Mouse (Mus musculus) kidney, adult 2 months (tissue): ENCODE results near the gene Duox1.

Experiments
- CTCF ChIP-seq: fragments of 200-500 bp; conservative IDR thresholded peaks from 2 replicates; pipeline ENCODE4 v1.5.1; 2011; ENCODE audit warnings: low read depth, mild to moderate bottlenecking, control low read depth, low read length, moderate library complexity, mixed read lengths; ENCODE audit not compliant: insufficient read depth, insufficient read length
- POLR2A ChIP-seq: fragments of 200-500 bp; IDR thresholded peaks from one replicate; pipeline ENCODE4 v1.6.1; 2011; ENCODE audit warnings: low read depth, low read length, control low read depth

DNA sequence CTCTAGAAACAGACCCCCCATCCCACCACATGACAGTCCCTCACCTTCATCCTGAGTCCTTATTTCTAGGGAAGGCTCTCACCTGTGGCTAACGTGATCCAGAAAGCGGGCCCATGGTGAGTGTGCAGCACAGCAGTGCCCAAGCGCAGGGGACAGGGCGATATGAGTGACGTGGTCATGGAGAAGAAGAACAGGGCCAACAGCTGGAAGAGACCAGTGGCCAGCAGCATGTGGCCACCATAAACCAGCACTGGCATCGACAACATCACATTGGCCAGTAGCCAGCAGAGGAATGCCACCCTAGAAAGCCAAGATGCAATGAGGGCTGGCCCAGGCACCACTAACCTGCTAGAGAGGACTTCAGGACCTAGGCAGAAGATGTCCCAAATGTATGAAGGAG, 10.9 kb upstream of the Duox1 start:
- TF ChIP-seq CTCF (no peak), POLR2A (no peak)
